Mouse (Mus musculus) testis, adult 10 weeks (tissue): ENCODE measurements around the gene Cxcl14. TPM values are rescaled to one million over a fixed set of nuclear protein-coding genes. Genes with fewer than 3 reads are reported as not detected.

Experiments
- polyA plus RNA-seq: library from polyadenylated mRNA; stranded (reverse); fragments of 350-450 nt; fragmentation: Illumina TruSeq; extraction: RNeasy Lipid Tissue Mini Kit (QIAGEN cat#74804); gene quantifications from one replicate; pipeline ENCODE4 v1.2.3, GENCODE M21; 2014; ENCODE audit warnings: low read depth, low replicate concordance

The Cxcl14 gene
- 0.39 TPM for polyA plus RNA-seq

DNA sequence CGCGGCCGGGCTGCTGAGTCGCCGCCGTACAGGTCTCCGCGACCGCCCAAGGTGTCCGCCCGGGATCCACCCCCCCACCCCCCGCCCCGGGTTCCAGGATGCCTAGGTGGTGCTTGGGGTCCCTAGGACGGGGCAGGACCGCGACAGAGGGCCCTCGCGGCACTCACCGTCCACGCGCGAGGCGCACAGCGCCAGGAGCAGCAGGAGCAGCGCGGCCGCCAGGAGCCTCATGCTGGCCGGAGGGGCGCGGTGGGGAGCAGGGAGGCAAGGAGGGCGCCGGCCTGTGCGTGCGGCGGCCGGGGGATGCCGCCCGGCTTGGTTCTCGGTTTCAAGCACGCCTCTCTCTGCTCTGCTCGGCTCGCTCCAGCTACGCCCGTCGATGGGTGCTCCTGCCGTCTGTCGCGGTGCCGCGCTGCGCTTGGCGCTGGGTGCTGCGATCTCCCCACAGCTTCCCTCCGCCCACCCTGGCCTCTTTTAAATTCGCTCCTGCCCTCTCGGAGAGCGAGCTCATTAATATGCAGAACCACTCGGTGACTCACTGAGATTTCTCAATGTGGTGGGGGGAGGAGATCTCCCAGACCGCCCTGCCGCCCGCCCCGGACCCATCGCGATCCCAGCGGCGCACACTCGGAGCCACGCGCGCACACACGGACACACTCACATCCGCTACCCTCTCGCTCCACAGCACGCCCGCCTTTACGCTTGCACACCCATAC lies at the start of gene Cxcl14:
TSS of gene Cxcl14 (minus strand) at position 609 of the 716 bp plus-strand sequence.

DNA sequence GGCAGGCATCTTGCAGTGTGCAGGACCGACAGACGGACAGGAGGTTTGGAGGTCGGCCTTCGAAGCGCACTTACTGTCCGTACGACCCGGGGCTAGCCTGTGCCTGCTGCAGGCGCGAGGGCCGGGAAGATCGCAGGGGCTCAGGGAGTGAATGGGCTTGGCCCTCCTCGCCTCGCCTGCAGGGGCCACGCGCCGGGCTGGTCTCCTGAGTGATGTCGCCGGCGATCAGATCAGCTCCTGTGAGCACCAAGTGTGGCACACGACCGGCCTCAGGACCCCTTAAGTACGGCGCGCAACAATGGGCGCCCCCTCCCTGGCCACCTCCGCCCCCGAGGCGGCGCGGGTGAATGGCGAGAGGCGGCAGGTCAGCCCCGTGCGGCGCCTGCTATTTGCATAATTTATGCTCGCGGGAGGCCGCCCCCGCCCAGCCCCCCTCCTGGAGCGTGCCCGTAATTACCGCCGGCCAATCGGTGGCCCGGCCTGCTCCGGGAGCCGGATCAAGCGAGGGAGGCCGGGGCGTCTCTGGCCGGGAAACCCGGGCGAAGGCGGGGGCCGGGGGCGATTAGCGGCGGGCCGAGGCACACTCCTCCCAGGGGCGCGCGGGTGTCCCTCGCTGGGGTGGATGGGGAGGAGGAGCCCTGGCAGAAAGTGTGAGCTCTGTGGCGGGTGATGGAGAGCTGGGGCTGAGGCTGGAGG lies 44.3 kb downstream of the Cxcl14 start, which contains the start of gene Neurog1:
TSS of gene Neurog1 (minus strand) at position 240 of the 696 bp plus-strand sequence.

Other genes with a start within 250 kb of the Cxcl14 start
- gene H2afy, start 160.2 kb downstream of the Cxcl14 start, polyA plus RNA-seq: 25.2 TPM
- gene Tifab, start 117.7 kb downstream of the Cxcl14 start, polyA plus RNA-seq: 0.21 TPM
- gene Neurog1, start 44.4 kb downstream of the Cxcl14 start, polyA plus RNA-seq: 0.20 TPM
- 1.1 TPM for gene Gm3045, start 130.0 kb upstream of the Cxcl14 start, polyA plus RNA-seq
- gene Slc25a48, start 141.8 kb upstream of the Cxcl14 start, polyA plus RNA-seq: 0.10 TPM
- not detected for gene Il9, start 185.7 kb upstream of the Cxcl14 start, polyA plus RNA-seq
- 0.90 TPM for gene Fbxl21, start 225.9 kb upstream of the Cxcl14 start, polyA plus RNA-seq